Mouse (Mus musculus) liver, embryonic 15.5 days (tissue): ENCODE measurements around the gene Cep164. TPM values are rescaled to one million over a fixed set of nuclear protein-coding genes. Genes with fewer than 3 reads are reported as not detected.
A peak's percentile ranks its signal among the peaks of the same experiment; 100 is the strongest.

ENCODE experiments used
- ATAC-seq: fragments of 200-750 bp; cut with Nextera tagmentation; 2 replicates; pipeline ENCODE4 v1.8.0; 2017; ENCODE audit warnings: moderate number of reproducible peaks, mild to moderate bottlenecking, moderate library complexity; ENCODE audit not compliant: insufficient read depth
- H3K27ac ChIP-seq: fragments of 300-500 bp; sonication (generic); replicated peaks from 2 replicates; pipeline ENCODE4 v1.5.1; 2015; ENCODE audit warnings: mild to moderate bottlenecking, inconsistent platforms
- H3K27me3 ChIP-seq: fragments of 300-500 bp; sonication (generic); 2 replicates; pipeline ENCODE4 v1.6.1; 2015; ENCODE audit warnings: mild to moderate bottlenecking, inconsistent platforms
- H3K36me3 ChIP-seq: fragments of 300-500 bp; sonication (generic); replicated peaks from 2 replicates; pipeline ENCODE4 v1.6.1; 2015; ENCODE audit warnings: moderate library complexity, mild to moderate bottlenecking, inconsistent platforms
- H3K4me1 ChIP-seq: fragments of 300-500 bp; sonication (generic); replicated peaks from 2 replicates; pipeline ENCODE4 v1.6.1; 2015; ENCODE audit warnings: inconsistent platforms
- H3K4me2 ChIP-seq: fragments of 300-500 bp; sonication (generic); 2 replicates; pipeline ENCODE4 v1.6.1; 2015; ENCODE audit warnings: moderate library complexity, mild to moderate bottlenecking, inconsistent platforms
- H3K4me3 ChIP-seq: fragments of 300-500 bp; sonication (generic); replicated peaks from 2 replicates; pipeline ENCODE4 v1.5.1; 2015; ENCODE audit warnings: mild to moderate bottlenecking, inconsistent platforms
- H3K9ac ChIP-seq: fragments of 300-500 bp; sonication (generic); 2 replicates; pipeline ENCODE4 v1.6.1; 2015; ENCODE audit warnings: moderate library complexity, mild to moderate bottlenecking, inconsistent platforms
- H3K9me3 ChIP-seq: fragments of 300-500 bp; sonication (generic); replicated peaks from 2 replicates; pipeline ENCODE4 v1.6.1; 2016; ENCODE audit warnings: inconsistent platforms
- WGBS: fragments of 180-500 bp; shearing (Covaris S2); methylation state at CpG from one replicate; pipeline ENCODE4 v1.1.7; 2015; ENCODE audit warnings: mixed read lengths; ENCODE audit not compliant: insufficient replicate concordance; 5-methylcytosine and 5-hydroxymethylcytosine counted together
- polyA plus RNA-seq: library from polyadenylated mRNA; unstranded; fragments of >200 nt; fragmentation: Nextera tagmentation; extraction: Ambion mirVana; gene quantifications from 2 replicates; pipeline ENCODE4 v1.2.1, GENCODE M21; 2015

Gene Cep164
- 5.1 and 5.2 TPM in 2 replicates for polyA plus RNA-seq

- peak within 1 kb of the TSS; percentile 82 for H3K4me2 ChIP-seq
- H3K9me3 ChIP-seq, result no peaks in the 10 kb centered on the region
- peak within 1 kb of the TSS; percentile 57 for H3K9ac ChIP-seq
- H3K4me1 ChIP-seq, result peaks cover 17% of the 10 kb centered on the region
- WGBS, result under 1% methylated on average over 31 of the region's 31 CpGs
- peak within 1 kb of the TSS; percentile 69 for H3K4me3 ChIP-seq
- H3K36me3 ChIP-seq, result no peaks in the 10 kb centered on the region
- H3K27me3 ChIP-seq, result no peaks in the 10 kb centered on the region
- ATAC-seq, result peak; percentile 94
- H3K27ac ChIP-seq, result peak within 1 kb of the TSS; percentile 45; the same call in 1 of the 2 replicates
Measured at GRCm38 (mm10) chr9:45828291-45828963, at the start of gene Cep164. Cep164 (minus strand) TSS chr9:45828691.

GRCm38 (mm10) chr9:45877928-45878327, 49.4 kb upstream of the Cep164 start:
- no peak for ATAC-seq
- Histone ChIP-seq H3K4me1 (no peaks in the 10 kb centered on the region), H3K36me3 (peaks cover 31% of the 10 kb centered on the region)

GRCm38 (mm10) chr9:45870265-45870664, 41.8 kb upstream of the Cep164 start:
- H3K4me3 ChIP-seq, result no peak overlapping the region
- no peak for ATAC-seq
- 68% methylated on average over 3 of the region's 3 CpGs for WGBS
- H3K4me2 ChIP-seq, result no peak overlapping the region
- no peak overlapping the region for H3K27ac ChIP-seq
- H3K9ac ChIP-seq, result no peak overlapping the region
- no peaks in the 10 kb centered on the region for H3K4me1 ChIP-seq
- peaks cover 68% of the 10 kb centered on the region for H3K36me3 ChIP-seq
- no peaks in the 10 kb centered on the region for H3K27me3 ChIP-seq
- no peaks in the 10 kb centered on the region for H3K9me3 ChIP-seq

More at GRCm38 (mm10) chr9:45877928-45878327, 49.4 kb upstream of the Cep164 start:
- WGBS, result 54% methylated on average over 2 of the region's 2 CpGs
- no peak overlapping the region for H3K4me3 ChIP-seq
- no peak overlapping the region for H3K27ac ChIP-seq
- no peaks in the 10 kb centered on the region for H3K27me3 ChIP-seq
- no peak overlapping the region for H3K4me2 ChIP-seq
- no peaks in the 10 kb centered on the region for H3K9me3 ChIP-seq
- H3K9ac ChIP-seq, result no peak overlapping the region

- no peak overlapping the region for H3K4me2 ChIP-seq
- no peaks in the 10 kb centered on the region for H3K27me3 ChIP-seq
- H3K36me3 ChIP-seq, result peaks cover 78% of the 10 kb centered on the region
- no peaks in the 10 kb centered on the region for H3K4me1 ChIP-seq
- H3K9ac ChIP-seq, result no peak overlapping the region
- no peak overlapping the region for H3K4me3 ChIP-seq
- H3K9me3 ChIP-seq, result no peaks in the 10 kb centered on the region
- no peak; the same call in 1 of the 2 replicates for ATAC-seq
- no peak overlapping the region for H3K27ac ChIP-seq
- 67% methylated on average over 3 of the region's 3 CpGs for WGBS
Measured at GRCm38 (mm10) chr9:45869181-45869580, 40.7 kb upstream of the Cep164 start.

GRCm38 (mm10) chr9:45861813-45862212, 33.3 kb upstream of the Cep164 start:
- Histone ChIP-seq H3K9me3 (no peaks in the 10 kb centered on the region), H3K4me1 (no peaks in the 10 kb centered on the region), H3K27ac (no peak overlapping the region), H3K4me3 (no peak overlapping the region), H3K4me2 (no peak overlapping the region), H3K27me3 (no peaks in the 10 kb centered on the region), H3K9ac (no peak overlapping the region), H3K36me3 (peaks cover 75% of the 10 kb centered on the region)
- ATAC-seq, result no peak
- 82% methylated on average over 7 of the region's 7 CpGs for WGBS

- WGBS, result 82% methylated on average over 10 of the region's 10 CpGs
- Histone ChIP-seq H3K4me1 (no peaks in the 10 kb centered on the region), H3K27me3 (no peaks in the 10 kb centered on the region), H3K9ac (no peak overlapping the region), H3K4me2 (no peak overlapping the region), H3K4me3 (no peak overlapping the region), H3K9me3 (no peaks in the 10 kb centered on the region), H3K27ac (no peak overlapping the region), H3K36me3 (peaks cover 63% of the 10 kb centered on the region)
- no peak for ATAC-seq
Measured at GRCm38 (mm10) chr9:45859364-45859763, 30.9 kb upstream of the Cep164 start.

- H3K4me2 ChIP-seq, result no peak overlapping the region
- 68% methylated on average over 1 of the region's 1 CpGs for WGBS
- ATAC-seq, result no peak
- H3K36me3 ChIP-seq, result peaks cover 28% of the 10 kb centered on the region
- H3K27me3 ChIP-seq, result no peaks in the 10 kb centered on the region
- H3K9me3 ChIP-seq, result no peaks in the 10 kb centered on the region
- H3K27ac ChIP-seq, result no peak overlapping the region
- no peak overlapping the region for H3K4me3 ChIP-seq
- H3K4me1 ChIP-seq, result peaks cover 32% of the 10 kb centered on the region
- H3K9ac ChIP-seq, result no peak overlapping the region
Measured at GRCm38 (mm10) chr9:45854136-45854535, 25.6 kb upstream of the Cep164 start.

- Histone ChIP-seq H3K9me3 (no peaks in the 10 kb centered on the region), H3K4me2 (no peak overlapping the region), H3K36me3 (peaks cover 23% of the 10 kb centered on the region), H3K4me1 (peaks cover 34% of the 10 kb centered on the region), H3K4me3 (no peak overlapping the region), H3K9ac (no peak overlapping the region), H3K27ac (no peak overlapping the region), H3K27me3 (no peaks in the 10 kb centered on the region)
- ATAC-seq, result no peak
- 59% methylated on average over 2 of the region's 2 CpGs for WGBS
Measured at GRCm38 (mm10) chr9:45853695-45854094, 25.2 kb upstream of the Cep164 start.

- 0 out of 2 replicates have a peak overlapping the region, but pooled peaks have one; percentile 27 for H3K4me2 ChIP-seq
Measured at GRCm38 (mm10) chr9:45851776-45852175, 23.3 kb upstream of the Cep164 start.

GRCm38 (mm10) chr9:45851330-45851729, 22.8 kb upstream of the Cep164 start:
- Histone ChIP-seq H3K4me2 (peak overlapping the region; percentile 27), H3K27me3 (no peaks in the 10 kb centered on the region), H3K27ac (peak overlapping the region; percentile 77), H3K9me3 (no peaks in the 10 kb centered on the region), H3K4me1 (peaks cover 39% of the 10 kb centered on the region), H3K4me3 (no peak overlapping the region), H3K9ac (no peak overlapping the region), H3K36me3 (peaks cover 9% of the 10 kb centered on the region; the same call in 1 of the 2 replicates)
- WGBS, result 17% methylated on average over 5 of the region's 5 CpGs
- ATAC-seq, result no peak

More at GRCm38 (mm10) chr9:45851776-45852175, 23.3 kb upstream of the Cep164 start:
- 75% methylated on average over 2 of the region's 2 CpGs for WGBS
- Histone ChIP-seq H3K9ac (no peak overlapping the region), H3K36me3 (peaks cover 10% of the 10 kb centered on the region; the same call in 1 of the 2 replicates), H3K27me3 (no peaks in the 10 kb centered on the region), H3K4me1 (peaks cover 36% of the 10 kb centered on the region), H3K4me3 (no peak overlapping the region), H3K9me3 (no peaks in the 10 kb centered on the region), H3K27ac (peak overlapping the region; percentile 77)
- no peak for ATAC-seq

GRCm38 (mm10) chr9:45850528-45851155, 22.2 kb upstream of the Cep164 start:
- H3K9ac ChIP-seq, result no peak overlapping the region
- WGBS, result 61% methylated on average over 8 of the region's 8 CpGs

More at GRCm38 (mm10) chr9:45850528-45851155, 22.2 kb upstream of the Cep164 start:
- ATAC-seq, result peak; percentile 56
- Histone ChIP-seq H3K4me3 (no peak overlapping the region), H3K27me3 (no peaks in the 10 kb centered on the region), H3K9me3 (no peaks in the 10 kb centered on the region), H3K4me1 (peaks cover 39% of the 10 kb centered on the region), H3K4me2 (peak overlapping the region; percentile 27), H3K27ac (peak overlapping the region; percentile 77), H3K36me3 (peaks cover 9% of the 10 kb centered on the region; the same call in 1 of the 2 replicates)
